In genomic region chr1:54734917-54735664, GRCm38 (mm10) we compare ENCODE assay signal across 13 mouse cellular contexts.
DNase-seq lines count a peak whose midpoint lies in the region; ATAC-seq and TF ChIP-seq lines count a peak whose summit lies in the region.
"Had no signal": no experiment of that assay in that cellular context is flagged by ENCODE, and none has a peak within 500 bp of the region (broad histone marks: within the 10 kb centered on the region; RNA-seq: fewer than 3 reads in every experiment).

No protein-coding gene starts in this region.

- H3K4me1 ChIP-seq in hindbrain, embryonic 11.5 days (replicated peaks; ENCODE audit: control insufficient read depth, insufficient read depth, low read length): no peaks in the 10 kb centered on the region
- H3K4me1 ChIP-seq in hindbrain, embryonic 10.5 days (replicated peaks): peaks cover 10% of the 10 kb centered on the region; the same call in 1 of the 2 replicates
- H3K4me1 ChIP-seq in embryonic facial prominence, embryonic 14.5 days (ENCODE audit: control insufficient read depth, insufficient read depth, low read length): no peaks in the 10 kb centered on the region
- H3K4me1 ChIP-seq in intestine, postnatal 0 days (replicated peaks; ENCODE audit: control insufficient read depth, insufficient read depth, low read length): no peaks in the 10 kb centered on the region
- H3K4me1 ChIP-seq: lung, embryonic 15.5 days had no signal

- no peaks in the 10 kb centered on the region for H3K27me3 ChIP-seq in hindbrain, embryonic 11.5 days (ENCODE audit: control insufficient read depth, insufficient read depth, low read length)
- H3K27me3 ChIP-seq in hindbrain, embryonic 10.5 days (ENCODE audit: insufficient read depth, poor library complexity, severe bottlenecking): no peaks in the 10 kb centered on the region
- no peaks in the 10 kb centered on the region for H3K27me3 ChIP-seq in embryonic facial prominence, embryonic 14.5 days (replicated peaks; ENCODE audit: control insufficient read depth, insufficient read depth, low read length)
- H3K27me3 ChIP-seq in intestine, postnatal 0 days (replicated peaks; ENCODE audit: control insufficient read depth, insufficient read depth, low read length): no peaks in the 10 kb centered on the region
- H3K27me3 ChIP-seq: limb, embryonic 13.5 days; lung, embryonic 15.5 days had no signal

- no peak overlapping the region for H3K4me3 ChIP-seq in hindbrain, embryonic 11.5 days (ENCODE audit: low read depth, low read length)
- H3K4me3 ChIP-seq in hindbrain, embryonic 10.5 days: no peak overlapping the region
- H3K4me3 ChIP-seq in embryonic facial prominence, embryonic 14.5 days (ENCODE audit: low read depth, low read length): no peak overlapping the region
- no peak overlapping the region for H3K4me3 ChIP-seq in intestine, postnatal 0 days (ENCODE audit: low read depth, low read length)
- H3K4me3 ChIP-seq: limb, embryonic 13.5 days; lung, embryonic 15.5 days had no signal

- no peak for TF ChIP-seq CTCF in intestine, postnatal 0 days (IDR thresholded peaks at IDR 0.05; ENCODE audit: low read depth)

- H3K9ac ChIP-seq in hindbrain, embryonic 11.5 days (ENCODE audit: low read depth, low read length): no peak overlapping the region
- H3K9ac ChIP-seq in embryonic facial prominence, embryonic 14.5 days (ENCODE audit: low read depth, low read length): no peak overlapping the region
- H3K9ac ChIP-seq in intestine, postnatal 0 days (ENCODE audit: low read depth, low read length): no peak overlapping the region
- H3K9ac ChIP-seq: limb, embryonic 13.5 days; lung, embryonic 15.5 days had no signal

- no peak; the same call in 1 of the 2 replicates for ATAC-seq in hindbrain, embryonic 11.5 days (ENCODE audit: low FRiP score)
- no peak for ATAC-seq in embryonic facial prominence, embryonic 14.5 days (ENCODE audit: low read depth)
- 0 out of 2 replicates have a peak, but pooled peaks have one; percentile 6 for ATAC-seq in megakaryocyte progenitor cell, adult 5-6 weeks (replicated peaks; ENCODE audit: poor library complexity)
- ATAC-seq in intestine, postnatal 0 days: no peak

- DNase-seq in hindbrain, embryonic 11.5 days (ENCODE audit: low spot score): peak; percentile 16
- no peak for DNase-seq in hindbrain, embryonic 10.5 days (ENCODE audit: low spot score)
- peak; percentile 9 for DNase-seq in R1 (ENCODE audit: low read depth, low spot score)
- DNase-seq in embryonic facial prominence, embryonic 14.5 days (ENCODE audit: low spot score): peak; percentile 30
- no peak for DNase-seq in thymus, postnatal 36 days
- no peak for DNase-seq in c-Kit-positive CD71-positive TER-119-positive erythroid progenitor cells, embryonic 14.5 days (ENCODE audit: low spot score)
- DNase-seq: heart, postnatal 36 days; thymus, postnatal 14 days had no signal

- H3K9me3 ChIP-seq in hindbrain, embryonic 11.5 days (ENCODE audit: control insufficient read depth, low read length): no peaks in the 10 kb centered on the region
- no peaks in the 10 kb centered on the region for H3K9me3 ChIP-seq in hindbrain, embryonic 10.5 days
- H3K9me3 ChIP-seq in embryonic facial prominence, embryonic 14.5 days (ENCODE audit: control insufficient read depth, low read length): no peaks in the 10 kb centered on the region
- H3K9me3 ChIP-seq in intestine, postnatal 0 days (ENCODE audit: control insufficient read depth): no peaks in the 10 kb centered on the region
- H3K9me3 ChIP-seq: limb, embryonic 13.5 days; lung, embryonic 15.5 days had no signal

- WGBS in hindbrain, embryonic 11.5 days: 69% methylated on average over 17 of the region's 17 CpGs
- WGBS in hindbrain, embryonic 10.5 days: 77% methylated on average over 17 of the region's 17 CpGs
- 59% methylated on average over 17 of the region's 17 CpGs for WGBS in embryonic facial prominence, embryonic 14.5 days
- WGBS in intestine, postnatal 0 days: 80% methylated on average over 17 of the region's 17 CpGs

- H3K27ac ChIP-seq in hindbrain, embryonic 11.5 days (ENCODE audit: low read depth, low read length): no peak overlapping the region
- H3K27ac ChIP-seq in hindbrain, embryonic 10.5 days: no peak overlapping the region
- no peak overlapping the region for H3K27ac ChIP-seq in embryonic facial prominence, embryonic 14.5 days (replicated peaks; ENCODE audit: low read depth, low read length)
- no peak overlapping the region for H3K27ac ChIP-seq in intestine, postnatal 0 days (ENCODE audit: low read depth, low read length)
- H3K27ac ChIP-seq: kidney, postnatal 0 days; limb, embryonic 13.5 days; lung, embryonic 15.5 days had no signal

- H3K36me3 ChIP-seq in hindbrain, embryonic 11.5 days (ENCODE audit: control insufficient read depth, insufficient read depth, low read length): no peaks in the 10 kb centered on the region
- H3K36me3 ChIP-seq in hindbrain, embryonic 10.5 days: no peaks in the 10 kb centered on the region
- peaks cover 4% of the 10 kb centered on the region; the same call in 1 of the 2 replicates for H3K36me3 ChIP-seq in embryonic facial prominence, embryonic 14.5 days (ENCODE audit: control insufficient read depth, insufficient read depth, low read length)
- H3K36me3 ChIP-seq in intestine, postnatal 0 days (ENCODE audit: control insufficient read depth, insufficient read depth): no peaks in the 10 kb centered on the region
- H3K36me3 ChIP-seq: limb, embryonic 13.5 days had no signal

- H3K4me2 ChIP-seq in hindbrain, embryonic 11.5 days (replicated peaks; ENCODE audit: low read depth, low read length): no peak overlapping the region
- H3K4me2 ChIP-seq in embryonic facial prominence, embryonic 14.5 days (ENCODE audit: low read depth, low read length): no peak overlapping the region
- H3K4me2 ChIP-seq in intestine, postnatal 0 days (replicated peaks; ENCODE audit: low read depth): no peak overlapping the region
- H3K4me2 ChIP-seq: limb, embryonic 13.5 days; lung, embryonic 15.5 days had no signal

Comparison
In these comparisons a context has a peak if more than half of its experiments do, and no peak if none do; other contexts are left out.
1. DNase-seq: peak in hindbrain, embryonic 11.5 days (single experiment), R1 (single experiment) and embryonic facial prominence, embryonic 14.5 days (single experiment); none in hindbrain, embryonic 10.5 days (single experiment), thymus, postnatal 36 days (0 of 2) and c-Kit-positive CD71-positive TER-119-positive erythroid progenitor cells, embryonic 14.5 days (single experiment).